Mouse (Mus musculus) cortical plate, adult 2 months (tissue): ENCODE measurements around the gene Tpd52l2.
A peak's percentile ranks its signal among the peaks of the same experiment; 100 is the strongest.

Experiments used
- CTCF ChIP-seq: fragments of 200-500 bp; IDR thresholded peaks from 2 replicates; pipeline ENCODE4 v1.5.1; 2011; ENCODE audit warnings: mild to moderate bottlenecking, control low read depth, low read length; ENCODE audit not compliant: insufficient read depth; ENCODE audit errors: extremely low read depth
- POLR2A ChIP-seq: fragments of 200-500 bp; IDR thresholded peaks from 2 replicates; pipeline ENCODE4 v1.6.1; 2011; ENCODE audit warnings: mild to moderate bottlenecking, low read length, control low read depth; ENCODE audit not compliant: insufficient read depth; ENCODE audit errors: extremely low read depth

- no peak for TF ChIP-seq POLR2A
- peak; percentile 58 for TF ChIP-seq CTCF
Measured at GRCm38 (mm10) chr2:181496281-181496680, 661 bp upstream of the Tpd52l2 start.
